In the genomic region with DNA sequence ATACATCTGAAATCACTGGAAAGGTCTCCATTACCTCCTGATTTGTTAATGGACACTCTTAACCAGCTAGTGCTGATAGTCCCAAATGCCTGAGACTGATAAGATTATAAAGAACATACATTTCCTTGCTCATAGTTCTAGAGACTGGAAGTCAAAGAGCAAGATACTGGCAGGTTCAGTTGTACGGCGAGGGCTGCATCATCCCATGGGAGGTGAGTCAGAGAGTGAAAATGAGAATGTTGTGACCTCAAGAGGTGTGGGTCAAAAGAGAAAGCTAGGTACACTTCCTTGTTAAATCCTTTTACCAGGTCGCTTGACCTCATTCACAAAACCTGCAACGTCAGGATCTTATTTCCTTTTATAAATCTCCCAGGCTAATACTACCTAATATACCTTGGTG, we compare ENCODE assay signal across 21 mouse cellular contexts.
DNase-seq lines count a peak whose midpoint lies in the region; ATAC-seq and TF ChIP-seq lines count a peak whose summit lies in the region.
"Had no signal": no experiment of that assay in that cellular context is flagged by ENCODE, and none has a peak within 500 bp of the region (broad histone marks: within the 10 kb centered on the region; RNA-seq: fewer than 3 reads in every experiment).

No protein-coding gene starts in this region.

- H3K36me3 ChIP-seq in intestine, postnatal 0 days (ENCODE audit: control insufficient read depth, insufficient read depth): no peaks in the 10 kb centered on the region
- no peaks in the 10 kb centered on the region for H3K36me3 ChIP-seq in intestine, embryonic 16.5 days (ENCODE audit: control insufficient read depth, insufficient read depth, low read length)
- no peaks in the 10 kb centered on the region for H3K36me3 ChIP-seq in stomach, postnatal 0 days (ENCODE audit: control insufficient read depth, insufficient read depth, low read length)
- H3K36me3 ChIP-seq: embryonic facial prominence, embryonic 10.5 days; embryonic facial prominence, embryonic 12.5 days; forebrain, embryonic 15.5 days; G1E had no signal

- no peaks in the 10 kb centered on the region for H3K9me3 ChIP-seq in intestine, postnatal 0 days (ENCODE audit: control insufficient read depth)
- H3K9me3 ChIP-seq in intestine, embryonic 16.5 days (ENCODE audit: control insufficient read depth, low read length): no peaks in the 10 kb centered on the region
- no peaks in the 10 kb centered on the region for H3K9me3 ChIP-seq in stomach, postnatal 0 days (ENCODE audit: control insufficient read depth, low read length)
- H3K9me3 ChIP-seq: embryonic facial prominence, embryonic 10.5 days; embryonic facial prominence, embryonic 12.5 days; forebrain, embryonic 13.5 days; forebrain, embryonic 15.5 days had no signal

- TF ChIP-seq CTCF in intestine, postnatal 0 days (IDR thresholded peaks at IDR 0.05; ENCODE audit: low read depth): no peak
- no peak for TF ChIP-seq CTCF in stomach, postnatal 0 days (IDR thresholded peaks at IDR 0.05; ENCODE audit: low read depth)

- no peak for TF ChIP-seq EP300 in stomach, postnatal 0 days (optimal IDR thresholded peaks at IDR 0.05)

- no peak overlapping the region for H3K4me2 ChIP-seq in intestine, postnatal 0 days (replicated peaks; ENCODE audit: low read depth)
- no peak overlapping the region for H3K4me2 ChIP-seq in intestine, embryonic 16.5 days (ENCODE audit: low read depth, low read length)
- H3K4me2 ChIP-seq in stomach, postnatal 0 days (replicated peaks; ENCODE audit: low read depth): no peak overlapping the region
- H3K4me2 ChIP-seq: embryonic facial prominence, embryonic 12.5 days; forebrain, embryonic 13.5 days; forebrain, embryonic 15.5 days had no signal

- no peak overlapping the region for H3K9ac ChIP-seq in intestine, postnatal 0 days (ENCODE audit: low read depth, low read length)
- H3K9ac ChIP-seq in intestine, embryonic 16.5 days (ENCODE audit: low read depth, low read length): no peak overlapping the region
- H3K9ac ChIP-seq in stomach, postnatal 0 days (ENCODE audit: low read length): no peak overlapping the region
- H3K9ac ChIP-seq: embryonic facial prominence, embryonic 12.5 days; forebrain, embryonic 13.5 days; forebrain, embryonic 15.5 days; forebrain, postnatal 0 days had no signal

- no peaks in the 10 kb centered on the region for H3K27me3 ChIP-seq in intestine, postnatal 0 days (replicated peaks; ENCODE audit: control insufficient read depth, insufficient read depth, low read length)
- H3K27me3 ChIP-seq in intestine, embryonic 16.5 days (replicated peaks; ENCODE audit: control insufficient read depth, insufficient read depth, low read length): no peaks in the 10 kb centered on the region
- H3K27me3 ChIP-seq in stomach, postnatal 0 days (ENCODE audit: control insufficient read depth, insufficient read depth, low read length): no peaks in the 10 kb centered on the region
- H3K27me3 ChIP-seq: embryonic facial prominence, embryonic 12.5 days; forebrain, embryonic 13.5 days; forebrain, embryonic 15.5 days; Patski had no signal

- no peak overlapping the region for H3K27ac ChIP-seq in intestine, postnatal 0 days (ENCODE audit: low read depth, low read length)
- H3K27ac ChIP-seq in intestine, embryonic 16.5 days (ENCODE audit: low read length): no peak overlapping the region
- no peak overlapping the region for H3K27ac ChIP-seq in stomach, postnatal 0 days (replicated peaks)
- H3K27ac ChIP-seq: embryonic facial prominence, embryonic 10.5 days; embryonic facial prominence, embryonic 12.5 days; forebrain, embryonic 13.5 days; forebrain, embryonic 15.5 days had no signal

- H3K4me3 ChIP-seq in intestine, postnatal 0 days (ENCODE audit: low read depth, low read length): no peak overlapping the region
- no peak overlapping the region for H3K4me3 ChIP-seq in intestine, embryonic 16.5 days (ENCODE audit: low read length)
- H3K4me3 ChIP-seq in stomach, postnatal 0 days (ENCODE audit: low read depth, low read length): no peak overlapping the region
- H3K4me3 ChIP-seq: embryonic facial prominence, embryonic 10.5 days; embryonic facial prominence, embryonic 12.5 days; forebrain, embryonic 13.5 days; forebrain, embryonic 15.5 days had no signal

- H3K4me1 ChIP-seq in intestine, postnatal 0 days (replicated peaks; ENCODE audit: control insufficient read depth, insufficient read depth, low read length): 0 out of 2 replicates have a peak, but pooled peaks cover 3% of the 10 kb centered on the region
- H3K4me1 ChIP-seq in intestine, embryonic 16.5 days (ENCODE audit: control insufficient read depth, insufficient read depth, low read length): no peaks in the 10 kb centered on the region
- H3K4me1 ChIP-seq in stomach, postnatal 0 days (replicated peaks; ENCODE audit: control insufficient read depth, insufficient read depth): no peaks in the 10 kb centered on the region
- H3K4me1 ChIP-seq: forebrain, embryonic 15.5 days had no signal

- WGBS in intestine, postnatal 0 days: 61% methylated on average over 4 of the region's 4 CpGs
- WGBS in intestine, embryonic 16.5 days: 63% methylated on average over 4 of the region's 4 CpGs
- 67% methylated on average over 4 of the region's 4 CpGs for WGBS in stomach, postnatal 0 days

- peak; percentile 4 for DNase-seq in 3T3-L1 (ENCODE audit: low read depth, low spot score)
- DNase-seq in stomach, postnatal 0 days (ENCODE audit: low spot score): no peak
- DNase-seq in right cerebral cortex, postnatal 25 days: no peak
- DNase-seq: adrenal gland, adult 8-10 months; adrenal gland, postnatal 14 days; adrenal gland, postnatal 36 days; cerebellum, adult 11-12 months; cerebellum, adult 2 months; cerebellum, adult 9-10 months; cerebellum, postnatal 10 days; cerebellum, postnatal 25 days; forebrain, postnatal 0 days had no signal

- 0 out of 2 replicates have a peak, but pooled peaks have one; percentile 23 for ATAC-seq in intestine, postnatal 0 days
- ATAC-seq in intestine, embryonic 16.5 days: no peak
- peak; percentile 71 for ATAC-seq in stomach, postnatal 0 days (ENCODE audit: low FRiP score, low TSS enrichment)
- ATAC-seq: activated CD4-positive, CD25-positive, alpha-beta regulatory T cell, adult 4 months; forebrain, embryonic 13.5 days; forebrain, embryonic 15.5 days; forebrain, postnatal 0 days; Patski had no signal
